Mouse (Mus musculus): ENCODE measurements around the gene Stxbp3. TPM values are rescaled to one million over a fixed set of nuclear protein-coding genes. Genes with fewer than 3 reads are reported as not detected.

Gene Stxbp3
- polyA plus RNA-seq, 1 experiment = 141 TPM

GRCm38 (mm10) chr3:108759566-108760420, 80.5 kb downstream of the Stxbp3 start:
- Histone ChIP-seq H3K27ac (ENCODE audit: insufficient read depth, low read depth, low read length) (no peak overlapping the region), H3K4me3 (ENCODE audit: insufficient read depth, low read length) (no peak overlapping the region), H3K4me1 (ENCODE audit: control insufficient read depth, insufficient read depth, low read length) (peaks cover 3% of the 10 kb centered on the region)

GRCm38 (mm10) chr3:108757570-108757969, 82.8 kb downstream of the Stxbp3 start:
- peaks cover 10% of the 10 kb centered on the region for H3K4me1 ChIP-seq (ENCODE audit: control insufficient read depth, insufficient read depth, low read length)
- TF ChIP-seq CTCF (IDR thresholded peaks at IDR 0.05; ENCODE audit: low read depth, low read length) (no peak), POLR2A (IDR thresholded peaks at IDR 0.05; ENCODE audit: borderline replicate concordance, low read depth, low read length) (no peak)
- H3K27ac ChIP-seq (ENCODE audit: insufficient read depth, low read depth, low read length) = no peak overlapping the region
- no peak overlapping the region for H3K4me3 ChIP-seq (ENCODE audit: insufficient read depth, low read length)

More at GRCm38 (mm10) chr3:108759566-108760420, 80.5 kb downstream of the Stxbp3 start:
- TF ChIP-seq CTCF (IDR thresholded peaks at IDR 0.05; ENCODE audit: low read depth, low read length) = no peak
- no peak for TF ChIP-seq POLR2A (IDR thresholded peaks at IDR 0.05; ENCODE audit: borderline replicate concordance, low read depth, low read length)

- peaks cover 10% of the 10 kb centered on the region for H3K4me1 ChIP-seq (ENCODE audit: control insufficient read depth, insufficient read depth, low read length)
- H3K27ac ChIP-seq (ENCODE audit: insufficient read depth, low read depth, low read length) = no peak overlapping the region
- H3K4me3 ChIP-seq (ENCODE audit: insufficient read depth, low read length) = no peak overlapping the region
- TF ChIP-seq POLR2A (IDR thresholded peaks at IDR 0.05; ENCODE audit: borderline replicate concordance, low read depth, low read length) = no peak
- TF ChIP-seq CTCF (IDR thresholded peaks at IDR 0.05; ENCODE audit: low read depth, low read length) = no peak
Measured at GRCm38 (mm10) chr3:108756131-108756530, 84.2 kb downstream of the Stxbp3 start.

- TF ChIP-seq POLR2A (IDR thresholded peaks at IDR 0.05; ENCODE audit: borderline replicate concordance, low read depth, low read length) (no peak), CTCF (IDR thresholded peaks at IDR 0.05; ENCODE audit: low read depth, low read length) (no peak)
- no peak overlapping the region for H3K27ac ChIP-seq (ENCODE audit: insufficient read depth, low read depth, low read length)
- peaks cover 10% of the 10 kb centered on the region for H3K4me1 ChIP-seq (ENCODE audit: control insufficient read depth, insufficient read depth, low read length)
- no peak overlapping the region for H3K4me3 ChIP-seq (ENCODE audit: insufficient read depth, low read length)
Measured at GRCm38 (mm10) chr3:108755542-108755941, 84.8 kb downstream of the Stxbp3 start.

- H3K4me1 ChIP-seq (ENCODE audit: control insufficient read depth, insufficient read depth, low read length) = peaks cover 10% of the 10 kb centered on the region
Measured at GRCm38 (mm10) chr3:108754541-108754940, 85.8 kb downstream of the Stxbp3 start.

GRCm38 (mm10) chr3:108751691-108752090, 88.6 kb downstream of the Stxbp3 start:
- H3K4me3 ChIP-seq (ENCODE audit: insufficient read depth, low read length) = no peak overlapping the region
- H3K4me1 ChIP-seq (ENCODE audit: control insufficient read depth, insufficient read depth, low read length) = peaks cover 10% of the 10 kb centered on the region
- H3K27ac ChIP-seq (ENCODE audit: insufficient read depth, low read depth, low read length) = no peak overlapping the region
- TF ChIP-seq POLR2A (IDR thresholded peaks at IDR 0.05; ENCODE audit: borderline replicate concordance, low read depth, low read length) (no peak), CTCF (IDR thresholded peaks at IDR 0.05; ENCODE audit: low read depth, low read length) (no peak)

More at GRCm38 (mm10) chr3:108754541-108754940, 85.8 kb downstream of the Stxbp3 start:
- Histone ChIP-seq H3K4me3 (ENCODE audit: insufficient read depth, low read length) (no peak overlapping the region), H3K27ac (ENCODE audit: insufficient read depth, low read depth, low read length) (no peak overlapping the region)
- no peak for TF ChIP-seq POLR2A (IDR thresholded peaks at IDR 0.05; ENCODE audit: borderline replicate concordance, low read depth, low read length)
- no peak for TF ChIP-seq CTCF (IDR thresholded peaks at IDR 0.05; ENCODE audit: low read depth, low read length)

GRCm38 (mm10) chr3:108751061-108751460, 89.3 kb downstream of the Stxbp3 start:
- peaks cover 11% of the 10 kb centered on the region for H3K4me1 ChIP-seq (ENCODE audit: control insufficient read depth, insufficient read depth, low read length)
- no peak overlapping the region for H3K27ac ChIP-seq (ENCODE audit: insufficient read depth, low read depth, low read length)

GRCm38 (mm10) chr3:108744060-108744459, 96.3 kb downstream of the Stxbp3 start:
- H3K4me1 ChIP-seq (ENCODE audit: control insufficient read depth, insufficient read depth, low read length) = peaks cover 14% of the 10 kb centered on the region
- TF ChIP-seq CTCF (IDR thresholded peaks at IDR 0.05; ENCODE audit: low read depth, low read length) (no peak), POLR2A (IDR thresholded peaks at IDR 0.05; ENCODE audit: borderline replicate concordance, low read depth, low read length) (no peak)
- no peak overlapping the region for H3K27ac ChIP-seq (ENCODE audit: insufficient read depth, low read depth, low read length)
- no peak overlapping the region for H3K4me3 ChIP-seq (ENCODE audit: insufficient read depth, low read length)

More at GRCm38 (mm10) chr3:108751061-108751460, 89.3 kb downstream of the Stxbp3 start:
- H3K4me3 ChIP-seq (ENCODE audit: insufficient read depth, low read length) = no peak overlapping the region
- no peak for TF ChIP-seq POLR2A (IDR thresholded peaks at IDR 0.05; ENCODE audit: borderline replicate concordance, low read depth, low read length)
- no peak for TF ChIP-seq CTCF (IDR thresholded peaks at IDR 0.05; ENCODE audit: low read depth, low read length)

Other genes starting within 250 kb of the Stxbp3 start
- 7.2 and 10.1 TPM in 2 replicates for gene Wdr47, start 249.2 kb downstream of the Stxbp3 start, polyA plus RNA-seq (2012; ENCODE audit: insufficient read depth, insufficient read length, missing spikeins)
- gene Clcc1, start 186.6 kb downstream of the Stxbp3 start, polyA plus RNA-seq (2012; ENCODE audit: insufficient read depth, insufficient read length, missing spikeins) = 43.2 and 45.7 TPM in 2 replicates
- 12.8 and 14.4 TPM in 2 replicates for gene Gpsm2, start 118.2 kb downstream of the Stxbp3 start, polyA plus RNA-seq (2012; ENCODE audit: insufficient read depth, insufficient read length, missing spikeins)
- not detected in 2 replicates for gene Aknad1, start 100.9 kb downstream of the Stxbp3 start, polyA plus RNA-seq (2012; ENCODE audit: insufficient read depth, insufficient read length, missing spikeins)
- gene Fndc7, start 49.5 kb upstream of the Stxbp3 start, polyA plus RNA-seq (2012; ENCODE audit: insufficient read depth, insufficient read length, missing spikeins) = 0.51 and 1.0 TPM in 2 replicates
- gene Prpf38b, start 71.2 kb upstream of the Stxbp3 start, polyA plus RNA-seq (2012; ENCODE audit: insufficient read depth, insufficient read length, missing spikeins) = 198 and 227 TPM in 2 replicates
- not detected in 2 replicates for gene Henmt1, start 99.3 kb upstream of the Stxbp3 start, polyA plus RNA-seq (2012; ENCODE audit: insufficient read depth, insufficient read length, missing spikeins)
- gene Gm9857, start 99.9 kb upstream of the Stxbp3 start, polyA plus RNA-seq (2012; ENCODE audit: insufficient read depth, insufficient read length, missing spikeins) = not detected in 2 replicates
- gene Fam102b, start 187.1 kb upstream of the Stxbp3 start, polyA plus RNA-seq (2012; ENCODE audit: insufficient read depth, insufficient read length, missing spikeins) = 37.9 and 41.2 TPM in 2 replicates
- gene Slc25a54, start 239.9 kb upstream of the Stxbp3 start, polyA plus RNA-seq (2012; ENCODE audit: insufficient read depth, insufficient read length, missing spikeins) = not detected in 2 replicates